Mouse (Mus musculus): Measurements from ENCODE around the gene Slc9a2. TPM values are rescaled to one million over a fixed set of nuclear protein-coding genes. Genes with fewer than 3 reads are reported as not detected.

The Slc9a2 gene
- total RNA-seq, 4 experiments from 2014 or later = 3.6 to 4.7 (median 3.9) TPM

GRCm38 (mm10) chr1:40784306-40784705 is 103.9 kb downstream of the Slc9a2 start:
- DNase-seq (ENCODE audit: low spot score in 2 of 2) = no peak

GRCm38 (mm10) chr1:40785876-40786445 is 105.6 kb downstream of the Slc9a2 start:
- DNase-seq (ENCODE audit: low spot score in 2 of 2) = no peak

GRCm38 (mm10) chr1:40788956-40789355 is 108.6 kb downstream of the Slc9a2 start:
- no peak for DNase-seq (ENCODE audit: low spot score in 2 of 2)

GRCm38 (mm10) chr1:40789666-40790233 is 109.4 kb downstream of the Slc9a2 start:
- DNase-seq (ENCODE audit: low spot score in 2 of 2) = no peak

GRCm38 (mm10) chr1:40790324-40791141 is 110.2 kb downstream of the Slc9a2 start, which contains the start of gene Mfsd9:
Gene Mfsd9, minus strand, starts transcription at chr1:40790687.
- DNase-seq (ENCODE audit: low spot score in 2 of 2) = peak; percentile 84 to 88

- no peak for DNase-seq (ENCODE audit: low spot score in 2 of 2)
Measured at GRCm38 (mm10) chr1:40795508-40795907, 115.1 kb downstream of the Slc9a2 start.

GRCm38 (mm10) chr1:40797348-40797747 is 117.0 kb downstream of the Slc9a2 start:
- DNase-seq (ENCODE audit: low spot score in 2 of 2) = peak; percentile 16 to 37

- DNase-seq (ENCODE audit: low spot score in 2 of 2) = no peak
Measured at GRCm38 (mm10) chr1:40799121-40799520, 118.7 kb downstream of the Slc9a2 start.

GRCm38 (mm10) chr1:40800908-40801307 is 120.5 kb downstream of the Slc9a2 start:
- no peak for DNase-seq (ENCODE audit: low spot score in 2 of 2)

GRCm38 (mm10) chr1:40802759-40803158 is 122.4 kb downstream of the Slc9a2 start:
- peak in 1 of 2 experiments; percentile 25 for DNase-seq (ENCODE audit: low spot score in 2 of 2)

GRCm38 (mm10) chr1:40804118-40804517 is 123.7 kb downstream of the Slc9a2 start:
- DNase-seq (ENCODE audit: low spot score in 2 of 2) = no peak

- DNase-seq (ENCODE audit: low spot score in 2 of 2) = no peak
Measured at GRCm38 (mm10) chr1:40805351-40805750, 125.0 kb downstream of the Slc9a2 start, which contains the start of gene Tmem182. Gene Tmem182, plus strand, starts transcription at chr1:40805601.

- no peak for DNase-seq (ENCODE audit: low spot score in 2 of 2)
Measured at GRCm38 (mm10) chr1:40805891-40806290, 125.5 kb downstream of the Slc9a2 start.

GRCm38 (mm10) chr1:40808643-40809042 is 128.3 kb downstream of the Slc9a2 start:
- no peak for DNase-seq (ENCODE audit: low spot score in 2 of 2)

- no peak for DNase-seq (ENCODE audit: low spot score in 2 of 2)
Measured at GRCm38 (mm10) chr1:40815071-40815845, 134.9 kb downstream of the Slc9a2 start.

Other genes with a start within 250 kb of the Slc9a2 start
- not detected for gene Il18r1, start 215.0 kb upstream of the Slc9a2 start, total RNA-seq (2022)
- gene Il18rap, start 165.2 kb upstream of the Slc9a2 start, total RNA-seq (2022) = under 1 TPM in 2 of 4 experiments, not detected in 2; 0.09 to 0.14 TPM
- gene Slc9a4, start 100.5 kb upstream of the Slc9a2 start, total RNA-seq (2022) = 1 to 10 TPM in 2 of 4 experiments, under 1 TPM in 2; 0.37 to 2.9 (median 0.75) TPM
- gene Mfsd9, start 110.1 kb downstream of the Slc9a2 start, total RNA-seq (2022) = 1 to 10 TPM; 4.1 to 4.7 (median 4.3) TPM
- under 1 TPM; 0.21 to 0.70 (median 0.29) TPM for gene Tmem182, start 125.0 kb downstream of the Slc9a2 start, total RNA-seq (2022)

All from left cerebral cortex, adult 8-10 months (tissue).